Mouse (Mus musculus): Measurements from ENCODE around the gene H2-Aa.

DNA sequence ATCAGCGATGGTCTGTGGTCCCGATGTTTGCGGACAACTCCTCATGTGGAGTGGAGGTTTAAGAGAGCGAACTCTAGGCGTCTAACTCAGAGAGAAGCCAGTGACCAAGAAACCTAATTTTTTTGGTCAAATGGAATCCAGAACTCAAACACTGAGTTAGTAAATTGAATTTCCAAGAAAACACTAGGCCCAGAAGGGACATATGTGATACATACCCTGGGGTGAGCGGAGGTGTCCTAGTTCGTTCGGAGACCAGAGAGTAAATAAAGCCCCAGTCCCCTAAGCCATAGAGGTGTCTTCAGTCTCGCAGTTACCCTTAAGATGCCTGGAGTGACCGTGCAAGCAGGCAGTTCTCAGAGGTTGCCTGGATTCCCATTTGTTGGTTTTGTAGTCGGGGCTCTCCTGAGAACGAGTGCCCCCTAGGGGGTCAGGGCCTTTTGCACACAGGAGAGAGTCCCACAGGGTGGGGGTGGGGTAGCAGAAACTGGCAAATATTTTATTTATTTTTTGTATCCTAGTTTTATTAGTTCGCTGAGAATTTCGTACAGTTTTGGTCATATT is 23.7 kb downstream of the H2-Aa start:
- TF ChIP-seq CTCF (IDR thresholded peaks at IDR 0.05; ENCODE audit: low read depth) (peak; percentile 20; the same call in 1 of the 2 replicates), EP300 (IDR thresholded peaks at IDR 0.05; ENCODE audit: low read depth) (no peak)

Data from heart, postnatal 0 days (tissue).